25 mouse cellular contexts compared by ENCODE assay signal in the genomic region with DNA sequence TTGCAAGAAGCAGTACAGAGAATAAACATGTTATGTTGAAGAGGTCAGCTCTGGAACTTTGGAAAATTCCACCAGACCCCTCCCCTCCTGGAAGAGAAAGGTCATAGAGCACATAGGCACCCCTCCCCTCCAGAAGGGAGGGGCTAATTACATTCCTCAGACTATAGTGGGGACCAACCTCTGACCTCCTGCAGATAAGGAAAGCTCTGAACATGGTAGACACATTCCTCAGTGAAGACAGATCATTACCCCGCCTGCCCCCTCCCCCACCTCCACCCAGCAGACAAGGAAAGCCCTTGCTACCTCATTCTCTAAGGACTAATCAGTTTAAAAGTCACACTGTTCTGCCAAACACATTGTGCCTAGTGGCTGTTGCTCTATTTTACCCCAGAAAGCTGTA.
DNase-seq lines count a peak whose midpoint lies in the region; ATAC-seq and TF ChIP-seq lines count a peak whose summit lies in the region.
"Had no signal": no experiment of that assay in that cellular context is flagged by ENCODE, and none has a peak within 500 bp of the region (broad histone marks: within the 10 kb centered on the region; RNA-seq: fewer than 3 reads in every experiment).

No protein-coding gene starts in this region.

- H3K4me2 ChIP-seq in intestine, embryonic 15.5 days (replicated peaks), result no peak overlapping the region
- no peak overlapping the region for H3K4me2 ChIP-seq in intestine, postnatal 0 days (replicated peaks; ENCODE audit: low read depth)
- H3K4me2 ChIP-seq: embryonic facial prominence, embryonic 13.5 days; embryonic facial prominence, embryonic 15.5 days; forebrain, embryonic 12.5 days had no signal

- H3K4me3 ChIP-seq in intestine, embryonic 15.5 days (replicated peaks), result no peak overlapping the region
- H3K4me3 ChIP-seq in intestine, postnatal 0 days (ENCODE audit: low read depth, low read length), result no peak overlapping the region
- no peak overlapping the region for H3K4me3 ChIP-seq in ES-E14 (ENCODE audit: insufficient read depth in 1 of 2, low read depth in 1 of 2, low read length in 2 of 2, poor library complexity in 1 of 2, severe bottlenecking in 1 of 2)
- H3K4me3 ChIP-seq: embryonic facial prominence, embryonic 13.5 days; embryonic facial prominence, embryonic 15.5 days; erythroblast, embryonic 14.5 days; forebrain, embryonic 10.5 days; forebrain, embryonic 12.5 days had no signal

- 39% methylated on average over 1 of the region's 1 CpGs for whole genome bisulfite sequencing in intestine, embryonic 15.5 days
- WGBS in intestine, postnatal 0 days, result 50% methylated on average over 1 of the region's 1 CpGs

- no peak for TF ChIP-seq CTCF in intestine, postnatal 0 days (IDR thresholded peaks at IDR 0.05; ENCODE audit: low read depth)

- H3K27ac ChIP-seq in intestine, embryonic 15.5 days, result no peak overlapping the region
- H3K27ac ChIP-seq in intestine, postnatal 0 days (ENCODE audit: low read depth, low read length), result no peak overlapping the region
- H3K27ac ChIP-seq in ES-E14 (ENCODE audit: insufficient read depth, low read depth, low read length, poor library complexity, severe bottlenecking), result no peak overlapping the region
- H3K27ac ChIP-seq: embryonic facial prominence, embryonic 13.5 days; embryonic facial prominence, embryonic 15.5 days; forebrain, embryonic 10.5 days; forebrain, embryonic 12.5 days had no signal

- H3K36me3 ChIP-seq in intestine, embryonic 15.5 days, result no peaks in the 10 kb centered on the region
- no peaks in the 10 kb centered on the region for H3K36me3 ChIP-seq in intestine, postnatal 0 days (ENCODE audit: control insufficient read depth, insufficient read depth)
- no peaks in the 10 kb centered on the region for H3K36me3 ChIP-seq in ES-E14 (ENCODE audit: control insufficient read depth, insufficient read depth, low read length, poor library complexity, severe bottlenecking)
- H3K36me3 ChIP-seq: embryonic facial prominence, embryonic 13.5 days; embryonic facial prominence, embryonic 15.5 days; forebrain, embryonic 10.5 days; forebrain, embryonic 12.5 days had no signal

- in situ Hi-C loops in ES-E14 (cut with MboI; ENCODE audit: low sequenced_read_pairs in 2 of 2, unreplicated experiment in 2 of 2), result no loop called here

- H3K27me3 ChIP-seq in intestine, embryonic 15.5 days (replicated peaks), result no peaks in the 10 kb centered on the region
- H3K27me3 ChIP-seq in intestine, postnatal 0 days (replicated peaks; ENCODE audit: control insufficient read depth, insufficient read depth, low read length), result no peaks in the 10 kb centered on the region
- H3K27me3 ChIP-seq: embryonic facial prominence, embryonic 13.5 days; embryonic facial prominence, embryonic 15.5 days; forebrain, embryonic 12.5 days; Patski had no signal

- H3K4me1 ChIP-seq in intestine, embryonic 15.5 days (replicated peaks), result no peaks in the 10 kb centered on the region
- no peaks in the 10 kb centered on the region for H3K4me1 ChIP-seq in intestine, postnatal 0 days (replicated peaks; ENCODE audit: control insufficient read depth, insufficient read depth, low read length)
- H3K4me1 ChIP-seq in ES-E14 (ENCODE audit: control insufficient read depth in 2 of 2, insufficient read depth in 2 of 2, low read length in 2 of 2, poor library complexity in 1 of 2), result no peaks in the 10 kb centered on the region
- H3K4me1 ChIP-seq: embryonic facial prominence, embryonic 13.5 days; embryonic facial prominence, embryonic 15.5 days; forebrain, embryonic 10.5 days; forebrain, embryonic 12.5 days had no signal

- peak; percentile 11 for DNase-seq in ES-E14 (ENCODE audit: low read depth, low spot score)
- peak; percentile 54 for DNase-seq in ZHBTc4 (ENCODE audit: low read depth, low spot score)
- peak; percentile 71 for DNase-seq in yolk sac, embryonic 10.5 days (ENCODE audit: low spot score)
- DNase-seq in right cerebral cortex, postnatal 25 days, result no peak
- DNase-seq in kidney, adult 8-10 months, result no peak
- no peak for DNase-seq in lung, postnatal 36 days
- DNase-seq: adrenal gland, adult 8-10 months; adrenal gland, postnatal 14 days; adrenal gland, postnatal 36 days; cerebellum, adult 11-12 months; cerebellum, adult 2 months; cerebellum, adult 9-10 months; cerebellum, postnatal 10 days; cerebellum, postnatal 25 days had no signal

- H3K9ac ChIP-seq in intestine, embryonic 15.5 days, result no peak overlapping the region
- H3K9ac ChIP-seq in intestine, postnatal 0 days (ENCODE audit: low read depth, low read length), result no peak overlapping the region
- H3K9ac ChIP-seq in ES-E14 (ENCODE audit: insufficient read depth, low read depth, low read length, poor library complexity, severe bottlenecking), result no peak overlapping the region
- H3K9ac ChIP-seq: embryonic facial prominence, embryonic 13.5 days; embryonic facial prominence, embryonic 15.5 days; forebrain, embryonic 12.5 days had no signal

- ATAC-seq in intestine, embryonic 15.5 days, result peak; percentile 36; the same call in 1 of the 2 replicates
- ATAC-seq in intestine, postnatal 0 days, result no peak
- ATAC-seq: activated CD4-positive, CD25-positive, alpha-beta regulatory T cell, adult 4 months; forebrain, embryonic 14.5 days; forebrain, embryonic 16.5 days; Patski had no signal

- no peaks in the 10 kb centered on the region for H3K9me3 ChIP-seq in intestine, embryonic 15.5 days
- no peaks in the 10 kb centered on the region for H3K9me3 ChIP-seq in intestine, postnatal 0 days (ENCODE audit: control insufficient read depth)
- no peaks in the 10 kb centered on the region for H3K9me3 ChIP-seq in ES-E14 (ENCODE audit: control insufficient read depth, insufficient read depth, low read depth, low read length)
- H3K9me3 ChIP-seq: embryonic facial prominence, embryonic 13.5 days; embryonic facial prominence, embryonic 15.5 days; forebrain, embryonic 10.5 days; forebrain, embryonic 12.5 days had no signal

TF ChIP-seq in ES-E14, 5 proteins besides CTCF, POLR2A, EP300 and RAD21:
- TF ChIP-seq ZC3H11A (IDR thresholded peaks at IDR 0.05; ENCODE audit: borderline replicate concordance, low read depth, low read length) (no peak), MAFK (IDR thresholded peaks at IDR 0.05; ENCODE audit: insufficient read depth, low read depth, low read length) (no peak), ZNF384 (IDR thresholded peaks at IDR 0.05; ENCODE audit: low read depth, low read length) (no peak), HCFC1 (IDR thresholded peaks at IDR 0.05; ENCODE audit: borderline replicate concordance, insufficient read depth, low read length) (no peak), CHD2 (IDR thresholded peaks at IDR 0.05; ENCODE audit: low read depth, low read length) (no peak)

Comparison
In these comparisons a context has a peak if more than half of its experiments do, and no peak if none do; other contexts are left out.
1. DNase-seq: peak in ES-E14 (single experiment), ZHBTc4 (single experiment) and yolk sac, embryonic 10.5 days (single experiment); none in right cerebral cortex, postnatal 25 days (single experiment), kidney, adult 8-10 months (0 of 2) and lung, postnatal 36 days (single experiment).